Mouse (Mus musculus): ENCODE measurements around the gene Rnf11.
"Not testable (repeated sequence)": the region's sequence is repeated elsewhere in the genome, so short reads cannot be mapped to it uniquely, and the experiment has no call there.

Rnf11 gene

DNA sequence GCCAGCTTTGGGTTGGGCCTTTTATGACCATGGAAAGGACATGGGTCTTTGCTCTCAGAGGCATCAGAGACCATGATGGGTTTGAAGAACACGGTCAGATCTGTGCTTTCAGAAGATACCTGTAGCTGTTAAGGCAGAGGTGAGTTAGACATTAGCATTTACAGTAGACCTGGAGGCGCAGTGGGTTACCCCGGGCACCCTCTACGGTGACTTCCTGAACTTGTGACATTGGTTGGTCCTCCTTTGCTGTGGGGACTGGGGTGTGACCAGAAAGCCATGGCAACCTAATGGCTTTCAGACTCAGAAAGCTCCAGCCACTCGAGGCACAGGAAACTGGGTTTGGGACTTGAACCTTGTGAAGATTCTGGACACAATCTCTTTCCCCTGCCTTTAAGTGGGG lies 72.3 kb downstream of the Rnf11 start:
- in situ Hi-C loops (cut with MseI, MboI), result no loop called here

DNA sequence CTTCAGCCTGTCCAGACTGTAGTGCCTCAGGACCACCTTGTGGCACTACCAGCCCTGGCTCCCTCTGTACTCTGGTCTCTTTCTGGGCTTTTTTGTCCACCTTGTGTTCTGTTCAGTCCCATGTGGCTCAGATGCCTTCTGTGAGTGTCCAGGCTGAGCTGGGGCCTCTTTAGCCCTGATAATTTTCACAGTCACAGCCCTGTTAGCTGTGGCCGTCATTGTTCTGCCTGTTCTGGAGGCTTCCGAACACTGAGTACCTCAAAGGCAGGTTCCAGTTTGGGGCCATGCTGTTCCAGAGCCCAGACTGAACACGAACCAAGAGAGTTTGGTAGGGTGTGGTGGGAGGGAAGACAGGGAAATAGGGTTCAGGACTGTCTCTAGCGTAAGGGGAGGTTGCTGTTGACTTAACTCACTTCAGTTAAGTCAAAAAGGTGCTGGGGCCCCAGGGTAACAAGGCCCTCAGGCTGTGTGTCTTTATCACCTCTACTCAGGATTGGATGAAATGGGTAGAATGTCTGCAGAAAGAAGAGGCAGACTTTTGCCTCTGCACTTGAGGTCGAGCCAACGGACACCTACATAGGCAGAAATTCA lies 73.1 kb downstream of the Rnf11 start:
- in situ Hi-C loops (cut with MseI, MboI), result no loop called here

DNA sequence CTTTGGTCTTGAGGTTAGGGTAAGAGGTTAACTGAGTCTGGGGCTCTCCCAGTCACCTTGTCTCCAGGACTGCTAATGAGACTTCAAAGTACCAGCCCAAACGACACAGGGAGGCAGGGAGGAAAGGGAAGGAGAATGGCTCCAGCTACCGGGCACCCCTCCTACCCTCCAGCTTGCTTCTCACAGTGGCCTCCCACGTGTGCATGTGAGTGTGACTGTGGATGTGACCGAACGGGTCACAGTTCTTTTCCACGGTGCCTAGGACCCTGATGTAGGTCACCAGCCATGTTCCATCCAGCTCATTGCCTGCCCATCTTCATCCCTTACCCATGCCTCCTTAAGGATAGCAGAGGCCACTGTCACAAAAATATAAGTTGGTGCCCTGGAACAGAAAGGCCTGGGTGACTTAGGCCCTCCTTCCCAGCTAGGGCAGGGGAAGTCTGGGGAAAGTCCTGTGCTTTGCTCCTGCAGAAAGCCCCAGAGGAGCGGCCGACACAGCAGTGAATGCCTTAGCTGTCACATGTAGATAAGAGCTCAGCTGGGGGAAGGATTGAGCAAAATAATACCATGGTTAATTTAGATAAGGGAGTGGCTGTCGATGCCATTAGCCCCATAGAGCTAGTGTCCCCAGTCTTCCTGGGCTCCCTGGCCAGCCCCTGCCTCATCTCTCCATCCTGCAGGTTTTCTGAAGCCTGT lies 73.7 kb downstream of the Rnf11 start:
- in situ Hi-C loops (cut with MseI, MboI), result no loop called here

DNA sequence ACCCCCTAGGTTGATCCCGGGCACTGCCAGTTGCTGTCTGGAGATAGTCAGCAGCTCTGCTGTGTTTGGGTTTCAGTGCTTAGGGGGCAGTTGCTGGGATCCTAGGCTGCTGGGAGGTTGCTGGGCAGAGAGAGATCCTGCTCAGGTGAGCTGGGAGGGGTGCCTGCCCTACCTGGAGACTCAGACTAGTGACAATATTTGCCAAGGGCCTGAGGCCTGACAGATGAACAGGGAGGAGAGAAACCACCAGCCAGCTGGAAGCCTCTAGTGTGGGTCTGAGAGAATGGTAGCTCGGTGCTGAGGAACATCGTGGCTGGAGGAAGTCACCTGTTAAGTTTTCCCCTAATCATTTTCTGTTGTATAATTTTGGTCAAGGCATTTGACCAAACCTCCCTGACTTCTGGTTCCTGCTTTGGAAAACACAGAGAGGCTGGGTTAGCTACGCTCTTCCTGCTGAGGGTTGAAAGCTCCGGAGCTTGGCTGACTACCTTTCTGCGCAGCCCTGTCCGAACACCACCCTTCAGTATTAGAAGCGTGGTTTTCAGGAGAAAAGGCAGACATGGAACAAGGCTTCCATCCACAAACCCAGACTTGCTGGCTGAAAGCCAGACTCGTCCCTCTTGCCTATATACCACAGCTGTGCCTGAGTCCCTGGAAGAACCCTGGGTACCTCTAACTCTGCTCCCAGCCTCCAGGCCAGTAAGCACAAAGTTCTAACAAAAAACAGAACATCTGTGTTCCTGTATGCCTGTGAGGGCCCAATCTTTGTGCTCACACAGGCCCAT lies 76.6 kb downstream of the Rnf11 start:
- in situ Hi-C loops (cut with MseI, MboI), result no loop called here

DNA sequence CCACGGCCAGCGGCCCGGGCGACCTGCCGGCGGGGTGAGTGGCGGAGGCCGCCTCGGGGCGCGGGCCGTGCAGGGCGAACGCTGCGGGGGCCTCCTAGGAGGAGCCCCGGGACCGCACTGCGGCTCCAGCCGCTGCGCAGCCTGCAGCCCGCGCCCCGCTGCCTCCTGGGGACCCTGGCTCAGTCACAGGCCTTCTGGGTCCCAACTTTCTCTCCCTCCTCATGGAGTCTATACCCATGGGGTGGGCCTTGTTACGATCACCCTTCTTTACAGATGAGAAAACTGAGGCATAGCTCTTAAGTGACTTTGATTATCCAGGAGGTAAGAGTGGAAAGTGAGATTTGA lies 77.4 kb downstream of the Rnf11 start:
- in situ Hi-C loops (cut with MseI, MboI), result no loop called here

DNA sequence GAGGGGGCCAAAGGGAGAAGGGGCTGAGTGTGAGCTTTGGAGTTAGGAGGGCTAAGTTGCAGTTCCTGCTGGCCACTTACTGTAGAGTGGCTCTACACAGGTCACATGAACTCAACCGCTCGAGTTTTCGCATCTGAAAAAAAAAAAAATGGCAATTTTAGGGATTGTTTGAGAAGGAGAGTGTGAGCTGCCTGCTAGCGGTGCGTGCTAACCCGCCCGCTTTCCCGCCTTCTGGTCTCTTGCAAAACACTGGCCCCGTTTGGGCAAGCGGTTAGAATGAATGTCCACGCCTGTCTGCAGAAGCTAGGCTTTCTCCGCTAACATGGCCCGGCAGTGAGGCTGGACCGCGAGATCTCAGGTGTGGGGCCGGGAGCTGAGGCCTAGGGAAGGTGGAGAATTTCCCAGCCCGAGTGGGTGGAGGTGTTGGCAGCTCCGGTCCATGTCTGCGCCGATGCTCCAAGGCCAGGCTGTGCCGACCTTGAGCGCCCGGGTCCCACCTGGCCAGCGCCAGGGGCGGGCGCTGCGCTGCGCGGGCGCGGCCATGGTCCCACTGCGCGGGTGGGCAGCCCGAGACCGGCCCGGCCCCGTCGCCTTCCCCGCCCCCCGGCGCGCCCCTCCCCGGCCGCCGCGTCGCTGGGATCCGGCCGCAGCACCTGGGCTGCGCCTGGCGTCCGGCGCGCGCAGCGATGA lies 77.9 kb downstream of the Rnf11 start, which contains the start of gene Ttc39a:
Gene Ttc39a (plus strand): TSS at position 138 of the 690 bp plus-strand sequence.
- in situ Hi-C loops (cut with MseI, MboI), result no loop called here

DNA sequence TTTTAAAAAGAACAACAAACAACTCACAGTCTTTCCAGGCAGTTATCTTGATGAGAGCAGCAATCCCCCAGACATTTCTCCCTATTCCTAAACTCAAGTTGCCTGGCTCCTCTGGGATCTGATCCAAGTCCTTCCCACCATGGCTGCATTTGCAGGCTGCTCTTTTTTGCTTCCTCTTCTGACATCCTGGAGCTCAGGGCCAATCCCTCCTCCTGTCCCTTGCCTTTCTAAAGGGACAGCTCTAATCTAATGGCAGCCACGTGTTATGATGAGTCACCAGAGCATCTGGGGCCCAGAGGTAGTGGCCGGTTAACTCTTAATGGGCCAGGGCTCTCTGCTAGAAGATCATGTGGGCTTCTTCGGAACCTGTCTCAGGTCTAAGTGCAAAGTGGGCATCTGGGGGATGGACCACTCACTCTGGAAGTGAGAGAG lies 78.5 kb downstream of the Rnf11 start:
- in situ Hi-C loops (cut with MseI, MboI), result no loop called here

DNA sequence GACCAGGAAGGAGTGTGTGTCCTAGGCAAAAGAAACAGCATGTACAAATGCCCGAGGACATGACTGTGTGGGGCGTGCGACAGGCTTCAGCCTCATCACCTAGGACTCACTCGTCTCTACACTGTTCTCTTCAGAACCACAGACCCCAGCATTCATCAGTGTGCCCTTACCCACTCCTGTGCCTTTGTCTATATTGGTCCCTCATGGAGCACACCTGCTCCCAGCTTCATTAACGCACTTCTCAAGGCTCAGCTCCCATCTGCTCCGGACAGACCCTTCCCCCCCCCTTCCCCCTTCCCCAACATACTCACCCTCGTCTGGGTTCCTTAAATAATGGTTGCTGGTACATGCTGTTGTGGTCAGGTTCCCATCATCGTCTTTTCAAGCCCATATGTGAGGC lies 79.1 kb downstream of the Rnf11 start:
- in situ Hi-C loops (cut with MseI, MboI), result no loop called here

DNA sequence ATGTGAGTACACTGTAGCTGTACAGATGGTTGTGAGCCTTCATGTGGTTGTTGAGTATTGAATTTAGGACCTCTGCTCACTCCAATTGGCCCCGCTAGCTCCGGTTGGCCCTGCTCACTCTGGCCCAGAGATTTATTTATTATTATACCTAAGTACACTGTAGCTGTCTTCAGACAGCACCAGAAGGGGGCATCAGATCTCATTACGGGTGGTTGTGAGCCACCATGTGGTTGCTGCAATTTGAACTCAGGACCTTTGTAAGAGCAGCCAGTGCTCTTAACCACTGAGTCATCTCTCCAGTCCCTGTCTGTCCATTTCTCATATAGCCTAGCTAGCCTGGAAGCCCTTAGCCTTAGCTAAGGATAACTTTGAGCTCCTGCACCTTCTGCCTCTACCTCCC lies 79.6 kb downstream of the Rnf11 start:
- in situ Hi-C loops (cut with MseI, MboI), result not testable (repeated sequence)

DNA sequence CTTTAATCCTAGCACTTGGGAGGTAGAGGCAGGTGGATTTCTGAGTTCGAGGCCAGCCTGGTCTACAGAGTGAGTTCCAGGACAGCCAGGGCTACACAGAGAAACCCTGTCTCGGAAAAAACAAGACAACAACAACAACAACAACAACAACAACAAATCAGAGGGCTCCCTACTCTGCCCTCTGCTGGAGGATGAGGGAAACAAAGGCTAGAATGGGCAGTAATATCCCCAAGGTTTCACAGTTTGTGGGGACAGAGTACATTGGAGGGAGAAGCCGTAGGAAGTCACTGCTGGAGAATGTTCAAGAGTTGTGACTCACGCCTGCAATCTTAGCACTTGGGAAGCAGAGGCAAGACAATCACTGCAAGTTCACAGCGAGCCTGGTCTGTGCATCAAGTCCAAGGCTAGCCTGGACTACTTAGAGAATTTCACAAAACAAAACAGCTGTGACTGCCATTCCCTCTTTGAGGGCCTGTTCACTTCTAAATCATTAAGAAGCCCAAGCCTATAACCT lies 83.3 kb downstream of the Rnf11 start:
- in situ Hi-C loops (cut with MseI, MboI), result no loop called here
